Mouse (Mus musculus): ENCODE data around the gene Elfn2.

Gene Elfn2

DNA sequence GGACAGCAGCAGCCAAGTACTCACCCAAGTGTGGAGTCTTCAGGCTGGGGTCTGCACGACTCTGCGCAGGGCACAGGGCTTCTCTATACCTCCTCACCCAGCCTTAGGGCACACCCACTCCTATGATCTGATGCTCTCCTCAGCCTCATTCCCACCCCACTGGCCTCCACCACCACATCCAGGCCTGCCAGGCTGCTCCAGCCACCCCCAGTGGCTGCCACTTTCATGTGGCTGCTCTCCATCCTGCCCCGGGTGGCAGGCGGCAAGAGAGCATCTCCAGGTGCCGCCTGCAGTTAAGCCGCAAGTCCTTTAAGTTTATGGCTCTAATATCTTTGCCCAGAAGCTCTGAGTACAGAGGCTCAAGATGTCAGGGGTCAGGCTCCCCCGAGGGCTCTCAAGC, 8.1 kb upstream of the Elfn2 start:
- no peak for DNase-seq (ENCODE audit: inconsistent age in 2 of 2, low spot score in 1 of 2)

DNA sequence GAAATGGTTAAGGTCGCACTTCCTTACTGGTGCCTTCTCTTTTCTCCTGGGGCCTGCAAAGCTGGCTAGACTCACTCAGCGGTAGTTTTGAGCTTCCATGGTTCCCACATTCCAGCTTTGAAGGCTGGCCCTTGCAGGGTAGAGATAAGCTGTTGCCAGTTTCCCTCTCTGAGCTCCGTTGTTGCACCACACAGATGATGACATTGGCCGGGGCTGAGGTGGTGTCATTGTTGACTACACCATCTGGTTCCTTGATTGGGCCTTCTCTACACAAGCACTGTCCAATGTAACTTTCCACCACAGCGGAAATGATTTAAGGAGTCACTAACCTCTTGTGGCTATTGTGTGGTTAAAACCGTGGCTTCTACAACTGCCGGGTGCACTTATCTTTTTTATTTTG, 2.0 kb upstream of the Elfn2 start:
- DNase-seq (ENCODE audit: inconsistent age in 2 of 2, low spot score in 1 of 2): peak; percentile 67 to 91

DNA sequence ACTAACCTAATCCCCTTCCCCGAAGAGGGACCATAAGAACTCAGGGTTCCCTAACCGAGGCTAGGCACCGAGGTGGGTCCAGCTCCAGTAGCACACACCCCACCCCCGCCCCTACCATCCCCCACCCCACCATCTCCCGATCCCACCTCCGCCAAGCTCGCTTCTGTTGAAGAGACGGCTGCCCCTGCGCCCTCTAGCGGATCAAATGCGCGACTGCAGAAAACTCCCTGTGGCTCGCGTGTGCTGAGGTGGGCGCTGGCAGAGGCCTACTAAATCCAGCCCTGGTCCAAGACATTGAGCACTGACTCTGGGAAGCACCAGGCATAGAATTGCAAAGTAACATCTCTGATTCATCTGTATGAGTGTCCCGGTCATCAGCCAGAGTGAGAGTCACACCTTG, 1.5 kb upstream of the Elfn2 start:
- peak; percentile 57 to 82 for DNase-seq (ENCODE audit: inconsistent age in 2 of 2, low spot score in 1 of 2)

DNA sequence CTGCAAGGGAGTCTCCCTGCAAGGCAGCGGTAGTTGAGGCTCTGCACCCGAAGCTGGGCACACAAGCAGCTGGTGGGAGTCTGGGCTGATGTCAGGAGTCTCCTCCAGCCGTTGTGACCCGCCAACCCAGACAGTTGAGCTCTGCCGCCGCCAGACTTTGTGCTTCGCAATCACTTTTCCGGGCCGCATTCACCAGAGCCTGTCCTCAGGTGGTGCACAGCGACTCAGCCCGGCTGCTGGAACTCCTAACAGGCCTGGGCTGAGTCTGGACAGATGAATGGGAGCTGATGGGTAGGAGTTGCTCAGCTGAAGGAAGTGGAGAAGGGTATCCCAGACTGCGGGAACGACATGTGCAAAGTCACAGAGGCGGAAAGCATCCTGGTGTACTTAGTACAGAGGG, 845 bp upstream of the Elfn2 start:
- no peak for DNase-seq (ENCODE audit: inconsistent age in 2 of 2, low spot score in 1 of 2)

DNA sequence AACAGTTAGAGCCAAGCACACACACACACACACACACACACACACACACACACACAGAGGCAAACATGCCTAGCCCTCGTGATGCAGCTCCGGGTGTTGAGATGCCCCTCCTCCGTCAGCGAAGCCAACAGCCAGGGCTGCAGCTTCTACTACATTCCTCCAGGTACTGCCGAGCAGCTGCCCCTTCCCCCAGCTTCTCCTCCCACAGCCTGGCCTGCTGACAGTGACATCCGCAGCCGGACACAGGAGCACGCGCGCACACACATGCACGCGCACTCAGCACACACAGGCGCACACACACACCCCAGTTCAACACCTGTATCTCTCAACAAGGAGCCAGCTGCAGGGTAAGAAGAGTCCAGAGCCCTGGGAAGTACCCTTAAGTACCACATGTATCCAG, 1.6 kb downstream of the Elfn2 start:
- DNase-seq (ENCODE audit: inconsistent age in 2 of 2, low spot score in 1 of 2): no peak

DNA sequence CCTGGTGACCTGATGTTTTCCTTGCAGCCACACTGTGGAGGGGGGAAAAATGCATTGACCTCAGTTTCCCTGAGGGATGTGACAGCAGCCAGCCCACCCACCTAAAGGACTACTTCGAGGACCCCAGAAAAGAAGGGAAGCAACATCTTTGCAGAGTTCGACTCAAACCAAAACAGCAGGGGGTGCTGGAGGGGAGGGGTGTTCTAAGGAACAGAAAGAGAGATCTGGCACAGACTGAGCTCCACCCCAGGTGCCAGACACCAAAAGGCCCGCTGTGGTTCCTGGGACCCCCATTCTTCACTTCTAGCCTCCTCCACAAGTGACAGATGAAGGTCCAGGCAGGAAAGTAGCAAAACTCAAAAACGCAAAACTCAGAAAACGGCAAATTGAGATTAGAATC, 2.7 kb downstream of the Elfn2 start:
- DNase-seq (ENCODE audit: inconsistent age in 2 of 2, low spot score in 1 of 2): no peak

DNA sequence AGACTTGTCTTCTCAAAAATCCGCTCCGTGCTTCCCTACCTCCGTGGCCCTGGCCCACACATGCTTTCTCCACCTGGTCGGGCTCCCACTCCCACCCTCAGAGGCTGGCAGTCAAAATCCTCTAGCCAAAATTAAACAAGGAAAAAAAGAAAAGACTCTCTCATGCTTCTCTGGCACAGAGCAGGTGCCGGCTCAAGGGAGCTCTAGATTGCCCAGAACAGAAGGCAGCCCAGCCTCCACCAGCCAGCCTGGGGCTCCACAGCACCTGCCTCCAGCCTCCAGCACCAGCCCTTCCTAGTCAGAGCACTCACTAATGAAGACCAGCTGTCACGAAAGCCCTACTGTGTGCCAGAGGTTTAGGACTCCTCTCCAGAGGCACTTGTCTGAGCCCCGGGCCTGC, 4.8 kb downstream of the Elfn2 start:
- DNase-seq (ENCODE audit: inconsistent age in 2 of 2, low spot score in 1 of 2): no peak

DNA sequence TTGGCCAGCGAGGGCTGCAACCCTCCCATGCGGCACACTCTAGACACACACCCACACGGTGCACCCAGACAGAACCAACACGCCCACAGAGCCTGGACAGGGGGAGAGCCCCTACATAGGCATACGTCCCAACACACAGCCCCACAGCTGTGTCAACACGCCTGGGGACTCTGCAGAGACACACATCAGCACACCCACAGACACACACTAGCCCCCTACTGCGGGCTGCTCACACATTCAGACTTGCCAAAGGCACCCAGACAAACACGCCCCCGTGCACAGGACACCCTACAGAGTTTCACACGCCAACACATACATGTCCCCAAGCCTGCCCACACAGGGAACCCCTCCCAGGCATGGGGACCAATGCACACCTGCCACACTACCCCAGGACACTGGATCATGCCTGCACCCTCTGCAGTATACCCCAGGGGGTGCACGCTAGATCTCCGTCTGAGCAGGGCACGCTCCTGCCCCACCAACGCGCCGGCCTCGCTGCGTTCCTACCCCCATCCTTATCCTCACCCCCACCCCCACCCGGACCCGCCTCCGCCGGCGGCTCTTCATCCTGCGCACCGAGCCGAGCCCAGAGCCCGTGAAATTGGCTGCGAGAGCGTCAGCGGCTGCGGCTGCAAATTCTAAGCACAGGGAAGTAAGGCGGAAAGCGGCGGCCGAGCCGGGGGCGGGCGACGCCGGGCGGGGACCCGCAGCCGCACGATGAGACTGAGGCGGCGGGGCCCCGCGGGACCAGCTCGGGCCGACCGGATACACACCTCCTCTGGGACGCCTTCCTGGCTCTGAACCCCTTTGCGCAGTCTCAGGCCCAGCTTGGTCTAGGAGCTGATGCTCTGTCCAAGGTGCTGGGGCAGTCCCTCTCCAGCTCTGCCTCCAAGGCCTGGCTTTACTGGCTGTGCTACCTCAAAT, 6.0 kb downstream of the Elfn2 start:
- DNase-seq (ENCODE audit: inconsistent age in 2 of 2, low spot score in 1 of 2): peak; percentile 40 to 69

DNA sequence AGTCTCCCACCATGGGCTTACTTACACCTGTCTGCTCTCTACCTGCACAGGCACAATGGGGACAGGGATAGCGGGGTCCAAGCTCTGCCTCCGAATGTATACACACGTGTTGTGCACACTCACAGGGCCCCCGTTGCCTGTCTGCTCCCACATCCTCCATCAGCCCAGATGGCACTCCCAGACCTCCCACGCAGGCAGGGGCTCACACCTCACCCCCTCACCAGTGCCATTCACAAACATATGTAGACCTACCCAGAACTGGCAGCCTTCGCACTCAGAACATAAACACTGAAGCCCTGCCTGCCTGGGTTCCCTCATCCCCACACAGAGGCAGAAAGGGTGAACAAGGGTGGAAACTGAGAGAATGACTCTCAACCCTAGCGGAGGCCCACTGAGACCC, 6.6 kb downstream of the Elfn2 start:
- DNase-seq (ENCODE audit: inconsistent age in 2 of 2, low spot score in 1 of 2): no peak

DNA sequence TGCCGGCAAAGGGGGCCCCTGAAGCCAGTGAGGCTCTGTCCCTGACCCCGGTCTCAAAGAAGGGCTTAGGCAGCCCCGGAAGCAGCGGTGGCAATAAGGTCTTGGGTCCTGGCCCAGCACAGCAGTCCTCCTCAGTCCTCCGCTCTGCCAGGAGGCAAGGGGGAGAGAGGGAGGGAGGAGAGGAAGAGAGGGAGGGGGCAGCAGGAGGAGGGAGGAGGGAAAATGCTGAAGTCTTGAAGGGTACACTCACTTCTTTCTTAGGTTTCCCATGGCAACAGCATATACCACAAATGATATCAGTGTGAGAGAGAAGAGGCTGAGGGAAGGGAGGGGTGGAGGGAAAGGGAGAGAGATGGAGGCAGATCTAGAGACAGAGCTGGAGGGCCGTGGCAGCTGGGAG, 7.9 kb downstream of the Elfn2 start:
- no peak for DNase-seq (ENCODE audit: inconsistent age in 2 of 2, low spot score in 1 of 2)

DNA sequence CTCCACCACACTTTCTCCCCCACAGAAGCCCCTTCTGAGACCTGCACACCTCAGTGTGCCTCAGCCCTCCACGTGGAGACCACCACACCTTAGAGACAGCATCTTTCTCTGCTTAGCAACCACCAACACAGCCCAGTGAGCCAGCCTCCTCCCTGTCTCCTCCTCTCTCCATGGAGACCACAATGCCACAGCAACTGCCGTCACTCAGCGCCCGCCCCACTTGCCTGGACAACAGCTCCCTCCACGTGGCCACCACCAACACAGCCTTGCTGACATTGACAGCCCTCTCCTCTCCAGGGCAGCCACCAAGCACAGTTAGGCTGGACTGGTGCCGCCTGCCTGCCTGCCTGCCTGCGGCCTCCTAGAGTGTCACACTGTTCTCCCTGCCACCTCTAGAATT, 8.8 kb downstream of the Elfn2 start:
- peak; percentile 30 to 48 for DNase-seq (ENCODE audit: inconsistent age in 2 of 2, low spot score in 1 of 2)

DNA sequence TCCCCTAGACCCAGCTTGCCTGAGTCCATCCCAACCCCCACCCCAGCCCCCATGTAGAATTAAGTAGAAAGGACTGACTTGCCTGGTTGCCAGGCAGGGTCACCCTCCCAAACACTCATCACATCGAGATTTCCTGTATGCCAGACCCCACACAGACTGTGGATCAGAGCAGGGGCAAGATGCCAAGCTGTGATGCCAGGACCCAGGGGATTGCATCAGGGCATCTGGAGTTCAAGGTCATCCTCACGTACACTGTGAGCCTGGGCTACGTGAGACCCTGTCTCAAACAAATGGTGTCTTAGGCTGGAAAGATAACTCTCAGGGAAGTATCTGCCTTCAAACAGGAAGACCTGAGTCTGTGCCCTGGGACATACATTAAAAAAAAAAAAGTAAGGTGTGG, 11.9 kb downstream of the Elfn2 start:
- DNase-seq (ENCODE audit: inconsistent age in 2 of 2, low spot score in 1 of 2): peak; percentile 46 to 49

DNA sequence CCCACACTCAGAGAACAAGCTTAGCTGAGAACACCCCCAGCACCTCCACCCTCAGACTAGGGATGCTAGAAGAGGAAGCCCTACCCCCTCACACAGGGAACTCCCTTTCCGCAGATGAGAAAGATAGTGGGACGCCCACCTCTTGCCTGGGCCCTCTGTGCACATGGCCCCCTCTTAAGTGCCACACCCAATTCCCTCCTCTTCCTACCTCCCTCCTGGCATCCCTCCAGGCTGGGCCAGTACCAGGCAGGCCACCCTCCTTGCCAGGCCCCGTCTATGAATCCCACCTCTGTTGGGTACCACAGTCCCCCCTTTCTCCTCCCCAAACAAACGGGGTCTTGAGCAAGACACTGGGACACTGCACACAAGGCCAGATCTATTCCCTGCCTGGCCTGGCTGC, 13.7 kb downstream of the Elfn2 start:
- DNase-seq (ENCODE audit: inconsistent age in 2 of 2, low spot score in 1 of 2): no peak

DNA sequence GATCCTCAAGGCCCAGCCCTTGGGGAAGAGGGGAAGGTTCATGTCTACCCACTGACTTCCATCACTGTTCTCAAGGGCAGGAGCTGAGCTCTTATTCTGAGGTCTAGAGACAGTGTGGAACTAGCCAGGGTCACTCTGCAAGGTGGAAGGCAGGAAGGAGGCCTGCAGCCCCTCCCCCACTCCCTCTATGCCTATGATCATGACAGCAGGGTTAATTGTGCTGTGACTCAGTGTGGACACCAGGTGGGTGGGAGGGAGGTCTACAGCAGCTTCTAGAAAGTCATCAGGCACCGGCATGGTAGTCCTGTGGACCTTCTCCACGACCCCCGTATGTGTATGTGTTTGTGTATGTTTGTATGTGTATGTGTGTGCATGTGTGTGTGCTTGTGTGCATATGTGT, 14.6 kb downstream of the Elfn2 start:
- peak in 1 of 2 experiments; percentile 17 for DNase-seq (ENCODE audit: inconsistent age in 2 of 2, low spot score in 1 of 2)

DNA sequence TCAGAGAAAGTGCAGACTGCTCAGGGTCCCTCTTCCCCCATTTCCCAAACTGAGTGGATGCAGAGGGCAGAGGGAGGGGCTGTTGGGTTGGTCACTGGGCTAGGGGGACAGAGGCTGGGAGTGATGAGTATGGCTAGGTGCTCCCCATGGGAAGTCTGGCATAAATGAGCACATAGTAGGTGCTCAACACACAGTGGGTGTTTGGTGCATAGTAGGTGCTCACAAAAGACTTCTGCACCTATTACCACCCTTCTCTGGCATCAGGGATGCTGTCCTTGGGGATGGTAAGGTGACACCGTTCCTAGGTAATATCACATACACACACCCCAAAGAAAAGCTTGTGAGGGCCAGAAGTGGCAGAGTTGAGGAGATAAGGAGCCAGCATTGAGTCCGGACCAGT, 18.2 kb downstream of the Elfn2 start:
- no peak for DNase-seq (ENCODE audit: inconsistent age in 2 of 2, low spot score in 1 of 2)

DNA sequence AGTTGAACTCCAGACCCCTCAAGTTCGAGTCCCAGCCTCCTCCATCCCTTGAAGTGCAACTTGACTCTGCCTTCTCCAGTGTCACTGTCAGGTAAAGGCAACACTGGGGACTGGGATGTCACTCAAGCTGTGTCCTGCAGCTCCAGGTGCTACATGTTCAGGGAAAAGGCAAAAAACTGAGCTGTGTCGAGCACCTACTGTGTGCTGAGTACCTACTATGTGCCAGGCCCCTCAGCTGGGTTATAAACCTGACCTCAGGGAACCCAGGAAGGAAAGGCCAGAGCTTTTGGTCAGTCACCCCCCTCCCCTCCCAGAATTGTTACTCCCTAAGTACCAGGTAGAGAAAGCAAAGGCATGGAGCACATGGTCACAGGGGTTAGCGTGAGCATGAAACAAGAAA, 19.1 kb downstream of the Elfn2 start:
- DNase-seq (ENCODE audit: inconsistent age in 2 of 2, low spot score in 1 of 2): no peak

DNA sequence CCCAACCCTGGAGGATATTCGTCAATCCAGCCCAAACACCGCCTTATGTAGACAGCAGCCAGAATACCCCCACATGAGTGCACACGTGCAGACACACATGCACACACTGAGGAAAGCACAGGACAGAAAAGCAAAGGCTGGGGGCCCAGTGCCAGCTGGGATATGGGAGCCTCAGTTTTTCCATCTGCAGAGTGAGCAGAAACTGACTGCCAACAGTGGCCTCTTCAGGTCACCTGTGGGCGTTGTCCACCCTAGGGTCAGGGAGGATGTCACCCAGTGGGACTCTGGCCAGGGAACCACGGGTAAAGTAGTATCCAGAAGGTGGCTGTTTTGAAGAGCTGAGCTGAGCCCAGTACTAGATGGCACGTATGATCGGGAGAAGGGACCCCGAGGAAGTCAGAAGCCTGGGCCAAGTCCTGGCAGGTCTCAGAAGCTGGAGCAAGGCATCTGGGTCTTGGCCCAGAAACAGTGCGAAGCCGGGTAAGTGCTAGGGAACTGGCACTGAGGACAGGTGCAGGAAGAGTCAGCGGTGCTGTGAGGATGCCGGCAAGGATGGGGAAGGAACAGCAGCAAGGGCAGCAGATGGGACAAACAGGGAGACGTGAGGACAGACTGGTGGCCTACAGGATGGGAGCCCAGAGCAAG, 20.0 kb downstream of the Elfn2 start:
- no peak for DNase-seq (ENCODE audit: inconsistent age in 2 of 2, low spot score in 1 of 2)

DNA sequence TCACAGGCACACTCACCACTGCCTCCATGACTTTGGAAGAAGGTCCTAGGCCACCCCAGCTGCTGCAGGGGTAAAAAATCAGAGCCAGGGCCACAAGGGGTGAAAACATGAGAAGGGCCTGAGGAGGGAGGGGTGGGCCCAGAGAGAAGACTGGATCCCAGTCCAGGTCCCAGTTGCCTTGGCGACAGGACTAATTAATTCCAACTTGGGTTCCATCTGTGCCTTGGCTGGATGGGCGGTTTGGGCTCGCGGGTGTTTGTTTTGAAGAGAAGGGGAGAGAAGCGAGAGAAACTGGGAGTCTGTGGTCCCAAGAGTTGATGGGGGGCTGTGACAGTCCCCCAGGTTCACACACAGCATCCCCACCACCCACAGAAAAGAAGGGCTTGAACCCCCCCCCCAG, 20.5 kb downstream of the Elfn2 start:
- DNase-seq (ENCODE audit: inconsistent age in 2 of 2, low spot score in 1 of 2): no peak

DNA sequence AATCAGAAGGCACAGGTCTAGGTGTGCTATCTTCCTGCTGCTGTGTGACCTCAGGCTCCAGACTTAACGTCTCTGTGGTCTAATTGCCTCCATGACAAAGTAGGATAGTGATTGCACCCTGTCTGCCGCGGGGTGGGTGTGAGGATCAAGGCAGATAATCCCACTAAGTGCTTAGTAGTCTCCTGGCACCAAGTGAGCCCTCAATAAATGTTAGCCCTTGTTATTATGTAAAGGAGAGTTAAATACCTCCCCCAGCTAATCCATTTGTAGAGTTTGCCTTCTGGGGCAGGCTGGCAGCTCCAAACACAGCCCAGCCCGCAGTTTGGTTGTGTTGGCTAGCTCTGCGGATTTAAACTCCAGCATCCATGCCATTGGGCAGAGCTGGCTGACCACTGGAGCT, 22.8 kb downstream of the Elfn2 start:
- DNase-seq (ENCODE audit: inconsistent age in 2 of 2, low spot score in 1 of 2): no peak

DNA sequence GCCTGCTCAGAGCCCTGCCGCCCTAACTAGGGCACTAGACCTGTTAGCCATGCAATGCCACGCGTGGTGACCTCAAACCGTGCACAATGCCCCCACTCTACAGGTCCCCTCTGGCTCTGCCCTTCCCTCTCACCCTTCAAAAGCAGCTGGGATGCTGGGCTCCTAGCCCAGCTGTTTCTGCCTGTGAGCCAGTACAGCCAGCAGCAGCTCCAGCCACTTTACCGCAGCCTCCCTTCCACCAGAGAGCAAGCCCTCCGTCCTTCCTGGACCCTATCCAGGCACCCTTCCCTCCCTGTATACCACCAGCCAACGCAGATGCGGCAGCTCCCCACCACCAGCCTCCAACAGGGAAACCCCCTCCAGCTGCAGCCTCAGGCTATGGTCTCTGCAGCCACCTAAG, 26.1 kb downstream of the Elfn2 start:
- DNase-seq (ENCODE audit: inconsistent age in 2 of 2, low spot score in 1 of 2): no peak

DNA sequence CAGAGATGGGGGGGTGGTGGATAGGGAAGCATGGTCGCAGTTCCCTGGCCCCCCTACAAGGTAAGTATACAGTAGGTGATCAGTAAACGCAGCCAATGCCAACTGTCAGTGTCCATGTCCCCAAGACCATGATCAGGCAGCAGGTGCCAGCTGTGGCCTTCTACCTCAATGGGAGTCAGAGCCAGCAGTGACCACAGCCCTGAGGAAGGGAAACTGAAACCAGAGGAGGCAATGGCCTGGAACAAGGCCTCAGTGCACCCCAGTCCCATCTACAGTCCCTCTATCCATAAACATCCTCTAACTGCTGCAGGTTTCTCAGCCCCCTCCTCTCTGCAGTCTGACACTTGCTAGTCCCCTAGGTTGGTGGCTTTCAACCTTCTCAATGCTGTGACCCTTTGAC, 27.9 kb downstream of the Elfn2 start:
- DNase-seq (ENCODE audit: inconsistent age in 2 of 2, low spot score in 1 of 2): no peak

DNA sequence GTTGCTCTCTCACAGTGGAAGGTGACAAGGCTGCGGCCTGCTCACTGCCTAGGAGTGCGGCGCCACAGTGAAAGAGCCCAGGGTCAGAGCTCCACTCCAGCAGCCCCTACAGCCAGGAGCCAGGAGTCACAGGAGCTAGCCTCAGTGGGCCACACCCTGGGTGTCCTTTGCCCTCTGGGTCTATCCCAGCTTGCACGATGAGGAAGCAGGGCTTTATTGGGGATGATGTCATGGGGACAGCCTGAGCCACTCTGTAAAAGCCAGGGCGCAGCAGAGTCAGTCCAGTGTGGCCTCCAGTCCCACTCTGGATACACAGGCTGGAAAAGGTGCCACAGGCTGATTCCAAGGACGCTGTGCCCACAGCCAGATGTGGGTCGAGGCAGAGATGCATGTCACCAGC, 31.7 kb downstream of the Elfn2 start:
- DNase-seq (ENCODE audit: inconsistent age in 2 of 2, low spot score in 1 of 2): no peak

DNA sequence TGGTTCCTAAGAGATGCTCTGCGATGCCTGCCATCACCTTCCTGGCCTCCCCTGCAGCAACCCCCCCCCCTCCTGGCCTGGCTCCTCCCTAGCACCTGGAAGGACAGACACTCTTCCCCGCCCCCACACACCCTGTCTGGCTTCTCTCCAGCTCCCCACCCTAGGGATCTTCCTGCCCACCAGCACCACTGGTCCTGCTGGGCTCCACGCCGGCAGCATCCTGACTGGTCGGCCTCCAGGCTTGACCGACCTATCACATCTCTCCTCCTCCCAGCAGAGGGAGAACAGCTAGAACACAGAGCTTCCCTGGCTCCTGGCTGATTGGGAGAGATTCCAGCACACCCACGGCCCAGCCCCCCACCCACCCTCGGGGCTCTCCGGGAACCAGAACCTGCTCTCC, 34.5 kb downstream of the Elfn2 start:
- no peak for DNase-seq (ENCODE audit: inconsistent age in 2 of 2, low spot score in 1 of 2)

Measured in adrenal gland, adult (tissue).